Mouse (Mus musculus): Measurements from ENCODE around the gene Dock1. TPM values are rescaled to one million over a fixed set of nuclear protein-coding genes. Genes with fewer than 3 reads are reported as not detected.

The Dock1 gene
- polyA plus RNA-seq, 1 experiment from 2014 or later = 7.2 TPM

DNA sequence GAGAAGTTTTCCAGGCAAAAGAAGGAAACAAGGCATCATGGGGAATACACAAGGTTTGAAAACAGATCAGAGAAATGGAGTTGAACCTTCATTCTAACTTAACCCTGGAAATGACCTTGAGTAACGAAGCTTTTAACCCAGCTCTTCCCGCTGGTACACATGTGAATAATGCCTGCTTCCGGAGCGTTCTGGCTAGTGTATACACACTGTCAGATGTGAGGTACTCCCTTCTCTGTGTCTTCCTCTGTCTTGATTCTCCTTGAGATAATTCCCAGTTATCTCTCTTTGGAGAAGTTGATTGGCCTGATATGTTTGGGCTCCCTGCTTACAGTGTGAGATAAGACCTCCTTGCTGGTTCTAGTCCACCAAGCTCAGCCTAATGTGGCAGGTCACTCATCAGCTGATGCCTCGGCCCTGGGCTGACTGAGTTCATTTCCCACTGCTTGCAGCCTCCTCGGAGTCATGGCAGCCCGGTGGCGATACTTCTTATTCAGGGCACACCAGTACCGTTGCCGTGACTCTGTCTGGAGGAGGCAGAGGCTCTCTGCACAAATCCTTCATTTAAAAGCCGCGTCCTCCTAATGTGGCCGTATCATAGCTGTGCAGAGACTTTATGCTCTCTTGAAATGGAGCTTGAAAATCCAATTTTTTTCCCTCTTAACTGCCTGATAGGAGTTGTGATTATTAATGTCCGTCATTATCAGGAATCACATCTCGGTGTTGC, 102.6 kb downstream of the Dock1 start:
- no peak overlapping the region for H3K4me3 ChIP-seq
- 66% methylated on average over 15 of the region's 15 CpGs for WGBS
- no peak overlapping the region for H3K9ac ChIP-seq
- H3K27me3 ChIP-seq (replicated peaks) = no peaks in the 10 kb centered on the region
- no peaks in the 10 kb centered on the region for H3K9me3 ChIP-seq
- H3K4me2 ChIP-seq = no peak overlapping the region
- 0 out of 2 replicates have a peak, but pooled peaks cover 2% of the 10 kb centered on the region for H3K36me3 ChIP-seq (replicated peaks)
- no peak for ATAC-seq (replicated peaks)
- no peak overlapping the region; the same call in 1 of the 2 replicates for H3K27ac ChIP-seq
- peaks cover 34% of the 10 kb centered on the region for H3K4me1 ChIP-seq

DNA sequence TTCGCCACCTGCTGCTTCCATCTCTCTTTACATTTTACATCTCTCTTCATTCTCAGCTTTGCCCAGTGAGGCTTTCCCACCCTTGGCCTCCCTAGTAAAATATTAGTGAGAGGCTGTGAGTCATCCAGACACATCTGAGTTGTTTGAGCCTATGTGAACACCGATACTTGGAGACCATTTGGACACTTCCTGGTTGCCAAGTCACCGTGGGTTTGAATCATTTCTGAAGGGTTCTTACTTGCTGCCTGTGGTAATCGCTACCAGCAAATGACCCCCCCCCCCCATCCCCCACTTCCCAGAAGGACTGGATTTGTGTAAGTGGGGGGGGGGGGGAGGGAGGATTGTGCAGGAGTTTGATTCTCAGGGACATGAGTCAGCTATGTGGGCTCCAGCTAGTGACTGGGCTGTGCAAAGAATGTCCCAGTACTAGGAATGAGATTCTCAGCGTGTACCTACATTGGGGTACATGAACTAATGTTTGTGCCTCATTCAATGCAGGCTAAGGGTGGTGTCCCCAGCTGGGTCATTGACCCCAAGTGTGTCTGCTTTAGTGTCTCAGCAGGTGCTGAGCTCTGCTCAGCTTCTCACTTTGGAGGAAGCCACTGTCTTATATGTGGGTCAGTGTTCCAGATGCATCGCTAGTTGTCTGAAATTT, 103.4 kb downstream of the Dock1 start:
- 0 out of 2 replicates have a peak, but pooled peaks cover 2% of the 10 kb centered on the region for H3K36me3 ChIP-seq (replicated peaks)
- peaks cover 34% of the 10 kb centered on the region for H3K4me1 ChIP-seq
- no peaks in the 10 kb centered on the region for H3K27me3 ChIP-seq (replicated peaks)
- 76% methylated on average over 6 of the region's 6 CpGs for WGBS
- no peak overlapping the region for H3K4me3 ChIP-seq
- peak overlapping the region; percentile 17; the same call in 1 of the 2 replicates for H3K4me2 ChIP-seq
- ATAC-seq (replicated peaks) = peak; percentile 61
- peak overlapping the region; percentile 77 for H3K27ac ChIP-seq
- no peaks in the 10 kb centered on the region for H3K9me3 ChIP-seq
- H3K9ac ChIP-seq = no peak overlapping the region

GRCm38 (mm10) chr7:134774468-134775162, 104.2 kb downstream of the Dock1 start:
- Histone ChIP-seq H3K36me3 (replicated peaks) (0 out of 2 replicates have a peak, but pooled peaks cover 2% of the 10 kb centered on the region), H3K4me3 (no peak overlapping the region), H3K27ac (peak overlapping the region; percentile 77), H3K9ac (no peak overlapping the region; the same call in 1 of the 2 replicates), H3K4me2 (peak overlapping the region; percentile 17), H3K27me3 (replicated peaks) (no peaks in the 10 kb centered on the region), H3K4me1 (peaks cover 34% of the 10 kb centered on the region), H3K9me3 (no peaks in the 10 kb centered on the region)
- 36% methylated on average over 6 of the region's 6 CpGs for WGBS
- ATAC-seq (replicated peaks) = peak; percentile 86

- no peak for ATAC-seq (replicated peaks)
- Histone ChIP-seq H3K27me3 (replicated peaks) (no peaks in the 10 kb centered on the region), H3K9me3 (no peaks in the 10 kb centered on the region), H3K9ac (no peak overlapping the region), H3K4me3 (no peak overlapping the region), H3K4me2 (no peak overlapping the region), H3K36me3 (replicated peaks) (no peaks in the 10 kb centered on the region), H3K4me1 (peaks cover 34% of the 10 kb centered on the region), H3K27ac (peak overlapping the region; percentile 77)
- 69% methylated on average over 10 of the region's 10 CpGs for WGBS
Measured at GRCm38 (mm10) chr7:134775671-134776070, 105.2 kb downstream of the Dock1 start.

GRCm38 (mm10) chr7:134776306-134776705, 105.9 kb downstream of the Dock1 start:
- no peak overlapping the region for H3K4me2 ChIP-seq
- no peak for ATAC-seq (replicated peaks)
- H3K27me3 ChIP-seq (replicated peaks) = no peaks in the 10 kb centered on the region
- H3K36me3 ChIP-seq (replicated peaks) = no peaks in the 10 kb centered on the region
- no peak overlapping the region for H3K9ac ChIP-seq
- 75% methylated on average over 6 of the region's 6 CpGs for WGBS
- H3K4me1 ChIP-seq = peaks cover 34% of the 10 kb centered on the region
- peak overlapping the region; percentile 77; the same call in 1 of the 2 replicates for H3K27ac ChIP-seq
- H3K9me3 ChIP-seq = no peaks in the 10 kb centered on the region
- H3K4me3 ChIP-seq = no peak overlapping the region

DNA sequence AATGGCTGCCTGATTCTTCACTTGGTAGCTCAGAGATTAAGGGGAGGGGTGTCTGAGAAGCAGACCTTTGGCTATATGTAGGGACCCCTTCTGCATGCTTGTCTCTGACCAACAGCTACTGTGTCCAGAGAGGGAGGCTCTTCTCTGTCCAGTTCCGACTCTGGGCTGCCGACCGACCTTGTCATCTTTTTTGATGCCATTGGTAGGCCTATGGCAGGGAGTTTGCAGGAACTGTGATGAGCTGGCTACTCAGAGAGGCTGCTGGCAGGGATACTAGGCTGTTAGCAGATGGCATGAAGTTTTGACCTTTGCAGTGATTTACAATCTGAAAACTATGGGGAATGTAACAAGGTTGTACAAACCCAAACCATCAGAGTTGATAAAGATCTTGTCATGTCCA, 109.3 kb downstream of the Dock1 start:
- Histone ChIP-seq H3K4me3 (no peak overlapping the region), H3K4me1 (peaks cover 16% of the 10 kb centered on the region), H3K9me3 (no peaks in the 10 kb centered on the region), H3K4me2 (no peak overlapping the region), H3K36me3 (replicated peaks) (no peaks in the 10 kb centered on the region), H3K27me3 (replicated peaks) (no peaks in the 10 kb centered on the region), H3K27ac (no peak overlapping the region), H3K9ac (no peak overlapping the region)
- ATAC-seq (replicated peaks) = no peak
- WGBS = 97% methylated on average over 3 of the region's 3 CpGs

DNA sequence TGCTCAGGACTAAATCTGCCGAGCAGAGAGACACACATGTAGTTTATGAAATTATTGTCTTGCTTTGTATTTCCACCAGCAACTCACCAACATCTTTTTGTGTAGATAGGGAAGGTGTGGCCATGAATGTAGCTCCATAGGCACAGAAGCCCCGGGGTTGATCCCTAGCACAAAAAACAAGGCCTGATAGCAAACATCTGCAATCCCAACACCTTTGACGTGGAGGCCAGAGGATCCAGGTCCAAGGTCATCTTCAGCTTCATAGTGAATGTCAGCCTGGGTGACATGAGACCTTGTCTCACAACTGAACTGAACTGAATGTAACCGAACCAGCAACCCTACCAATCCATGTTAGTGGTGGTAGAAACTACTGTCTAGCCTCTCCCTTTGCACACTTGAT, 116.7 kb downstream of the Dock1 start:
- WGBS = 89% methylated on average over 4 of the region's 4 CpGs
- Histone ChIP-seq H3K27ac (no peak overlapping the region), H3K9me3 (no peaks in the 10 kb centered on the region), H3K4me2 (no peak overlapping the region), H3K36me3 (replicated peaks) (no peaks in the 10 kb centered on the region), H3K9ac (no peak overlapping the region), H3K27me3 (replicated peaks) (no peaks in the 10 kb centered on the region), H3K4me1 (no peaks in the 10 kb centered on the region), H3K4me3 (no peak overlapping the region)
- ATAC-seq (replicated peaks) = no peak

GRCm38 (mm10) chr7:134794889-134795288, 124.4 kb downstream of the Dock1 start:
- Histone ChIP-seq H3K4me2 (no peak overlapping the region), H3K27me3 (replicated peaks) (no peaks in the 10 kb centered on the region), H3K4me1 (no peaks in the 10 kb centered on the region), H3K9ac (no peak overlapping the region), H3K4me3 (no peak overlapping the region), H3K36me3 (replicated peaks) (no peaks in the 10 kb centered on the region), H3K27ac (no peak overlapping the region), H3K9me3 (no peaks in the 10 kb centered on the region)
- 95% methylated on average over 3 of the region's 3 CpGs for WGBS
- ATAC-seq (replicated peaks) = no peak

- no peak overlapping the region for H3K4me2 ChIP-seq
- no peaks in the 10 kb centered on the region for H3K9me3 ChIP-seq
- ATAC-seq (replicated peaks) = no peak
- H3K4me3 ChIP-seq = no peak overlapping the region
- no peaks in the 10 kb centered on the region for H3K4me1 ChIP-seq
- H3K36me3 ChIP-seq (replicated peaks) = no peaks in the 10 kb centered on the region
- 65% methylated on average over 4 of the region's 4 CpGs for WGBS
- no peak overlapping the region for H3K27ac ChIP-seq
- H3K27me3 ChIP-seq (replicated peaks) = no peaks in the 10 kb centered on the region
- no peak overlapping the region for H3K9ac ChIP-seq
Measured at GRCm38 (mm10) chr7:134800079-134800478, 129.6 kb downstream of the Dock1 start.

GRCm38 (mm10) chr7:134804422-134804821, 134.0 kb downstream of the Dock1 start:
- Histone ChIP-seq H3K9ac (no peak overlapping the region), H3K4me3 (no peak overlapping the region), H3K36me3 (replicated peaks) (no peaks in the 10 kb centered on the region), H3K9me3 (no peaks in the 10 kb centered on the region), H3K4me2 (no peak overlapping the region), H3K27me3 (replicated peaks) (no peaks in the 10 kb centered on the region), H3K4me1 (no peaks in the 10 kb centered on the region), H3K27ac (no peak overlapping the region)
- WGBS = 82% methylated on average over 4 of the region's 4 CpGs
- no peak for ATAC-seq (replicated peaks)

GRCm38 (mm10) chr7:134806799-134807198, 136.3 kb downstream of the Dock1 start:
- Histone ChIP-seq H3K4me1 (no peaks in the 10 kb centered on the region), H3K4me2 (no peak overlapping the region), H3K36me3 (replicated peaks) (no peaks in the 10 kb centered on the region), H3K27me3 (replicated peaks) (no peaks in the 10 kb centered on the region), H3K9me3 (no peaks in the 10 kb centered on the region), H3K4me3 (no peak overlapping the region), H3K9ac (no peak overlapping the region), H3K27ac (no peak overlapping the region)
- WGBS = 87% methylated on average over 6 of the region's 6 CpGs
- ATAC-seq (replicated peaks) = no peak

DNA sequence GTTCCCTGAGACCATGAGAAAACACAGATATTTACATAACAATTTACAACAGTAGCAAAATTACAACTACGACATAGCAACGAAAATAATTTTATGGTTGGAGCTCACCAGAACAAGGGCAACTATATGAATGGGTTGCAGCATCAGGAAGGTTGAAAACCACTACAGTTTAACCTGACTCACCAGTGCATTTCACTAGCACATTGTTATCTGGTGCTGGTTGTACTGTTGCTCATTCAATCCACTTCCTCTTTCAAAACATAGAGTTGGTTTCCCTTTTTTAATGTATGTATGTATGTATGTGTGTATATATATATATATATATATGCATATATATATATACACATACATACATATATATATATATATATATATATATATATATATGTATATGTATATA, 138.0 kb downstream of the Dock1 start:
- 90% methylated on average over 2 of the region's 2 CpGs for WGBS
- Histone ChIP-seq H3K27me3 (replicated peaks) (no peaks in the 10 kb centered on the region), H3K4me1 (no peaks in the 10 kb centered on the region), H3K9ac (no peak overlapping the region), H3K9me3 (no peaks in the 10 kb centered on the region), H3K4me2 (no peak overlapping the region), H3K4me3 (no peak overlapping the region), H3K27ac (no peak overlapping the region), H3K36me3 (replicated peaks) (no peaks in the 10 kb centered on the region)
- no peak for ATAC-seq (replicated peaks)

All from midbrain, embryonic 15.5 days (tissue).